Mouse (Mus musculus) midbrain, postnatal 0 days (tissue): ENCODE results near the gene Arhgap4. TPM values are rescaled to one million over a fixed set of nuclear protein-coding genes. Genes with fewer than 3 reads are reported as not detected.

Source experiments
- ATAC-seq: fragments of 200-750 bp; cut with Nextera tagmentation; 2 replicates; pipeline ENCODE4 v1.8.0; 2017; ENCODE audit warnings: moderate number of reproducible peaks, mild to moderate bottlenecking, moderate TSS enrichment, moderate library complexity; ENCODE audit not compliant: low FRiP score
- DNase-seq: peaks from one replicate; pipeline ENCODE4 v3.0.0-alpha.2; 2015; ENCODE audit warnings: low spot score
- H3K27ac ChIP-seq: fragments of 300-500 bp; sonication (generic); 2 replicates; pipeline ENCODE4 v1.5.1; 2014; ENCODE audit warnings: low read depth, mild to moderate bottlenecking, low read length, mixed read lengths
- H3K27me3 ChIP-seq: fragments of 300-500 bp; sonication (generic); 2 replicates; pipeline ENCODE4 v1.6.1; 2014; ENCODE audit warnings: low read length, control low read depth, mixed read lengths; ENCODE audit not compliant: insufficient read depth
- H3K36me3 ChIP-seq: fragments of 300-500 bp; sonication (generic); 2 replicates; pipeline ENCODE4 v1.6.1; 2014; ENCODE audit warnings: low read length, control low read depth, mixed read lengths; ENCODE audit not compliant: insufficient read depth
- H3K4me1 ChIP-seq: fragments of 300-500 bp; sonication (generic); 2 replicates; pipeline ENCODE4 v1.6.1; 2014; ENCODE audit warnings: mild to moderate bottlenecking, control low read depth, antibody characterized with exemption, low read length, mixed read lengths; ENCODE audit not compliant: insufficient read depth
- H3K4me2 ChIP-seq: fragments of 300-500 bp; sonication (generic); 2 replicates; pipeline ENCODE4 v1.6.1; 2014; ENCODE audit warnings: low read depth, mild to moderate bottlenecking, low read length, mixed read lengths; ENCODE audit not compliant: poor library complexity, severe bottlenecking
- H3K4me3 ChIP-seq: fragments of 300-500 bp; sonication (generic); 2 replicates; pipeline ENCODE4 v1.5.1; 2014; ENCODE audit warnings: low read depth, mild to moderate bottlenecking, low read length, moderate library complexity
- H3K9ac ChIP-seq: fragments of 300-500 bp; sonication (generic); replicated peaks from 2 replicates; pipeline ENCODE4 v1.6.1; 2014; ENCODE audit warnings: mild to moderate bottlenecking, low read length, moderate library complexity, mixed read lengths; ENCODE audit not compliant: poor library complexity, severe bottlenecking
- H3K9me3 ChIP-seq: fragments of 300-500 bp; sonication (generic); 2 replicates; pipeline ENCODE4 v1.6.1; 2016; ENCODE audit warnings: low read length, control low read depth
- CTCF ChIP-seq: IDR thresholded peaks from 2 replicates; pipeline ENCODE4 v1.5.1; 2016; ENCODE audit warnings: antibody characterized with exemption, mild to moderate bottlenecking
- WGBS: fragments of 180-500 bp; shearing (Covaris S2); extraction: QIAGEN DNeasy Blood & Tissue Kit; methylation state at CpG from one replicate; pipeline ENCODE4 v1.1.7; 2014; 5-methylcytosine and 5-hydroxymethylcytosine counted together
- polyA plus RNA-seq: library from polyadenylated mRNA; unstranded; fragments of >200 nt; fragmentation: Nextera tagmentation; extraction: Ambion mirVana; gene quantifications from 2 replicates; pipeline ENCODE4 v1.2.1, GENCODE M21; 2015
- total RNA-seq: library from RNA; depleted of rRNA; stranded (reverse); fragments of >200 nt; gene quantifications from 2 replicates; pipeline ENCODE4 v1.2.3, GENCODE M21; 2014; rRNA removed

Gene Arhgap4
- total RNA-seq: 4.8 and 5.6 TPM in 2 replicates
- polyA plus RNA-seq: 1.3 and 1.4 TPM in 2 replicates

- TF ChIP-seq CTCF: no peak
- WGBS: 17% methylated on average over 43 of the region's 43 CpGs
- peaks cover 5% of the 10 kb centered on the region for H3K36me3 ChIP-seq
- no peaks in the 10 kb centered on the region for H3K4me1 ChIP-seq
- DNase-seq (peak; percentile 95), ATAC-seq (peak; percentile 98)
- H3K9me3 ChIP-seq: no peaks in the 10 kb centered on the region
- H3K4me2 ChIP-seq: peak within 1 kb of the TSS; percentile 58
- no peaks in the 10 kb centered on the region for H3K27me3 ChIP-seq
- H3K27ac ChIP-seq: peak within 1 kb of the TSS; percentile 71
- peak within 1 kb of the TSS; percentile 53 for H3K4me3 ChIP-seq
- H3K9ac ChIP-seq: peak within 1 kb of the TSS; percentile 59
These were observed at the start of gene Arhgap4, which contains the start of gene Naa10 for GRCm38 (mm10) chrX:73921823-73922549. Arhgap4 (minus strand) TSS chrX:73921870. Naa10 (minus strand) TSS chrX:73921944.

GRCm38 (mm10) chrX:73970781-73971180 lies 49.1 kb upstream of the Arhgap4 start:
- H3K9ac ChIP-seq: no peak overlapping the region
- no peak for TF ChIP-seq CTCF
- DNase-seq: no peak
- H3K36me3 ChIP-seq: no peaks in the 10 kb centered on the region
- no peaks in the 10 kb centered on the region for H3K27me3 ChIP-seq
- H3K9me3 ChIP-seq: no peaks in the 10 kb centered on the region
- no peak for ATAC-seq
- no peak overlapping the region for H3K4me3 ChIP-seq
- H3K4me2 ChIP-seq: no peak overlapping the region
- no peaks in the 10 kb centered on the region for H3K4me1 ChIP-seq
- no peak overlapping the region for H3K27ac ChIP-seq

DNA sequence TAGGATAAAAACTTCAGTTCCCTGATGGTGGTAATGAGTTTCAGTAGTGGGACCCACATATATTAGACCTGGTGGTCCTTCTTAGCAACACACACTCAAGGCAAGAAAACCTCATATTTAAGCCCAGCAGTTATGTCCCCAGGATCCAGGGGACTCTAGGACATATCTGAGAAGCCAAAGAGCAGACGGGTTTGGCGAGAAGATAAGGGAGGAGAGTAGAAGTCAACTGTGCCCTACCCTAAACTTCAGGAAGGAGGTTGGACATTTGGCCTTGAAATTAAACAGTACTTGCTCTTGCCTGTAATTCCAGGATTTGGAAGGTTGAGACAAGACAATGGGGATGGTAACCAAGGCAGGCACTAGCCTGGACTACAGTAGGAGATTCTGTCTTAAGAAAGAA lies 48.1 kb upstream of the Arhgap4 start:
- Histone ChIP-seq H3K27me3 (no peaks in the 10 kb centered on the region), H3K27ac (no peak overlapping the region), H3K36me3 (no peaks in the 10 kb centered on the region), H3K4me2 (no peak overlapping the region), H3K4me3 (no peak overlapping the region), H3K9me3 (no peaks in the 10 kb centered on the region), H3K4me1 (no peaks in the 10 kb centered on the region), H3K9ac (no peak overlapping the region)
- ATAC-seq: no peak
- WGBS: 94% methylated on average over 2 of the region's 2 CpGs
- DNase-seq: no peak
- no peak for TF ChIP-seq CTCF

GRCm38 (mm10) chrX:73969167-73969566 lies 47.5 kb upstream of the Arhgap4 start:
- H3K9ac ChIP-seq: no peak overlapping the region
- ATAC-seq: no peak
- H3K27ac ChIP-seq: no peak overlapping the region
- 92% methylated on average over 1 of the region's 1 CpGs for WGBS
- H3K9me3 ChIP-seq: no peaks in the 10 kb centered on the region
- no peak overlapping the region for H3K4me2 ChIP-seq
- H3K4me3 ChIP-seq: no peak overlapping the region
- H3K27me3 ChIP-seq: no peaks in the 10 kb centered on the region
- H3K4me1 ChIP-seq: no peaks in the 10 kb centered on the region
- TF ChIP-seq CTCF: no peak
- H3K36me3 ChIP-seq: no peaks in the 10 kb centered on the region
- DNase-seq: no peak

- 23% methylated on average over 54 of the region's 60 CpGs for WGBS
- Histone ChIP-seq H3K36me3 (no peaks in the 10 kb centered on the region), H3K9me3 (no peaks in the 10 kb centered on the region), H3K4me1 (peaks cover 3% of the 10 kb centered on the region; the same call in 1 of the 2 replicates), H3K9ac (peak overlapping the region; percentile 72), H3K27ac (peak overlapping the region; percentile 95), H3K4me3 (peak overlapping the region; percentile 58), H3K4me2 (peak overlapping the region; percentile 35), H3K27me3 (no peaks in the 10 kb centered on the region)
- peak; percentile 95 for DNase-seq
- peak; percentile 87 for ATAC-seq
- 0 out of 2 replicates have a peak, but pooled peaks have one; percentile 2 for TF ChIP-seq CTCF
These were observed 45.8 kb upstream of the Arhgap4 start for GRCm38 (mm10) chrX:73967177-73968075.
